Mouse (Mus musculus) embryonic fibroblast, embryonic 13.5 days (primary cell): ENCODE measurements at regions not wholly inside any gene's neighbourhood (a gene's known extent, or its start where the extent isn't known, plus 50 kb on each side); places are given as distances from the start of the nearest gene placed in this dataset.

Experiments
- CTCF ChIP-seq: IDR thresholded peaks from 2 replicates; pipeline ENCODE4 v1.5.1; 2011; ENCODE audit warnings: mild to moderate bottlenecking, control low read depth, low read length, moderate library complexity, borderline replicate concordance; ENCODE audit not compliant: insufficient read depth
- POLR2A ChIP-seq: IDR thresholded peaks from 2 replicates; pipeline ENCODE4 v1.6.1; 2011; ENCODE audit warnings: low read depth, mild to moderate bottlenecking, control low read depth, low read length, moderate library complexity

GRCm38 (mm10) chr3:132506095-132506494 is 123.5 kb upstream of the Gimd1 start:
- TF ChIP-seq POLR2A (no peak), CTCF (peak; percentile 39; the same call in 1 of the 2 replicates)
